Mouse (Mus musculus) heart, postnatal 0 days (tissue): ENCODE data around the gene Cgref1. TPM values are rescaled to one million over a fixed set of nuclear protein-coding genes. Genes with fewer than 3 reads are reported as not detected.
A peak's percentile ranks its signal among the peaks of the same experiment; 100 is the strongest.

Experiments used
- ATAC-seq: fragments of 200-750 bp; cut with Nextera tagmentation; 2 replicates; pipeline ENCODE4 v1.8.0; 2017; ENCODE audit warnings: low read depth, moderate number of reproducible peaks, moderate library complexity; ENCODE audit not compliant: insufficient read depth
- DNase-seq: peaks from one replicate; pipeline ENCODE4 v3.0.0-alpha.2; 2016; ENCODE audit warnings: low spot score
- H3K27ac ChIP-seq: fragments of 300-500 bp; sonication (generic); 2 replicates; pipeline ENCODE4 v1.5.1; 2014; ENCODE audit warnings: low read depth, mild to moderate bottlenecking
- H3K27me3 ChIP-seq: fragments of 300-500 bp; sonication (generic); 2 replicates; pipeline ENCODE4 v1.6.1; 2014; ENCODE audit warnings: low read length, mixed read lengths; ENCODE audit not compliant: control insufficient read depth, insufficient read depth
- H3K36me3 ChIP-seq: fragments of 300-500 bp; sonication (generic); replicated peaks from 2 replicates; pipeline ENCODE4 v1.6.1; 2014; ENCODE audit warnings: low read length, mixed read lengths; ENCODE audit not compliant: control insufficient read depth, insufficient read depth
- H3K4me1 ChIP-seq: fragments of 300-500 bp; sonication (generic); 2 replicates; pipeline ENCODE4 v1.6.1; 2014; ENCODE audit warnings: antibody characterized with exemption; ENCODE audit not compliant: control insufficient read depth, insufficient read depth
- H3K4me2 ChIP-seq: fragments of 300-500 bp; sonication (generic); 2 replicates; pipeline ENCODE4 v1.6.1; 2014; ENCODE audit warnings: low read depth, mild to moderate bottlenecking, low read length, moderate library complexity
- H3K4me3 ChIP-seq: fragments of 300-500 bp; sonication (generic); 2 replicates; pipeline ENCODE4 v1.5.1; 2014; ENCODE audit warnings: low read depth, low read length
- H3K9ac ChIP-seq: fragments of 300-500 bp; sonication (generic); replicated peaks from 2 replicates; pipeline ENCODE4 v1.6.1; 2014; ENCODE audit warnings: low read depth, low read length, mixed read lengths
- H3K9me3 ChIP-seq: fragments of 300-500 bp; sonication (generic); replicated peaks from 2 replicates; pipeline ENCODE4 v1.6.1; 2016; ENCODE audit warnings: low read length; ENCODE audit not compliant: control insufficient read depth
- CTCF ChIP-seq: IDR thresholded peaks from 2 replicates; pipeline ENCODE4 v1.5.1; 2016; ENCODE audit warnings: antibody characterized with exemption, control low read depth, low read depth
- EP300 ChIP-seq: IDR thresholded peaks from 2 replicates; pipeline ENCODE4 v1.6.1; 2016; ENCODE audit warnings: antibody characterized with exemption, low read depth
- WGBS: fragments of 180-500 bp; shearing (Covaris S2); extraction: QIAGEN DNeasy Blood & Tissue Kit; methylation state at CpG from one replicate; pipeline ENCODE4 v1.1.7; 2014; 5-methylcytosine and 5-hydroxymethylcytosine counted together
- polyA plus RNA-seq: library from polyadenylated mRNA; unstranded; fragments of >200 nt; fragmentation: Nextera tagmentation; extraction: Ambion mirVana; gene quantifications from 2 replicates; pipeline ENCODE4 v1.2.1, GENCODE M21; 2015
- total RNA-seq: library from RNA; depleted of rRNA; stranded (reverse); fragments of >200 nt; gene quantifications from 2 replicates; pipeline ENCODE4 v1.2.3, GENCODE M21; 2014; ENCODE audit warnings: low replicate concordance

The Cgref1 gene
- total and polyA plus RNA-seq, 2 experiments from 2014 or later: 1.1 to 3.0 TPM

DNA sequence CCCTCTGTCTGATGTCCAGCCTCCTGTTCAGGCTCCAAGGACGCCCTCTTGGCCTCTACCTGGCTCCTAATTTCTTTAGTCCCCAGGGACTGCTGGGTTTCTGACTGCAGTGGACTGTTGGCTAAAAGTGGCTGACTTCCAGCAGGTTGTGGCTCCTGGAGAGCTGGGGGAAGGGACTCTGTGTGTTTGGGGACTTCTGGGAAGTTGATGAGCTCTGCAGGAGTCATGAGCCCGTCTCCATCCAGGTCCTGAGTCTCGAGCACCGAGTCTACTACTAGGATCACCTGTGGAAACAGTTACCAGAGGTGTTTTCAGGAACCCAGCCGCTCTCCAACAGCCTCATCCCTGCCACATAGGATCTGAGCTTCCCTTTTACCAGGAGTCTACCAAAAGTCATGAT is 11.7 kb downstream of the Cgref1 start:
- ATAC-seq: no peak
- TF ChIP-seq EP300: no peak
- no peak for TF ChIP-seq CTCF
- Histone ChIP-seq H3K4me2 (no peak overlapping the region), H3K27ac (no peak overlapping the region), H3K4me3 (no peak overlapping the region), H3K9me3 (no peaks in the 10 kb centered on the region), H3K9ac (no peak overlapping the region), H3K27me3 (no peaks in the 10 kb centered on the region), H3K4me1 (no peaks in the 10 kb centered on the region), H3K36me3 (no peaks in the 10 kb centered on the region)
- 73% methylated on average over 5 of the region's 5 CpGs for WGBS
- no peak for DNase-seq

DNA sequence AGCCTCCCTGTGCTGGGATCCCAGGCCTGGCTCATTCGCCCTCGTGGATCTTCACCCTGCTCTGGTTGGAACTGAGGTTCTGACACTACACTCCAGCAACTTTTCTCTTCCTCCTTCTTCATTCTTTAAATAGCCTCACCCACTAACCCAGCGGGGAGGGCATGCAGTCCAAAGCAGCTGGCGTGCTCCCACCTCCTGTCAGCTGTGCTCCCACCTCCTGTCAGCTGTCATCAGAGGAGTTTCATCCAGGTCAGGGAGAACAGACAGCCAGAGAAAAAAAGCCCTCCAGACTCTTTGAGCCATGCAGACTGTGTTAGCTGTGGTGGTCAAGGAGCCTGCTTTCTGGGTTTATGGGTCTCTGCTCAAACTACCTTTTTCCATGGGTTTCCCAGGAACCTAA is 14.0 kb downstream of the Cgref1 start:
- no peaks in the 10 kb centered on the region for H3K36me3 ChIP-seq
- TF ChIP-seq CTCF: no peak
- no peak for TF ChIP-seq EP300
- DNase-seq (no peak), ATAC-seq (no peak)
- H3K4me2 ChIP-seq: no peak overlapping the region
- no peaks in the 10 kb centered on the region; the same call in 1 of the 2 replicates for H3K4me1 ChIP-seq
- H3K27ac ChIP-seq: no peak overlapping the region
- no peak overlapping the region for H3K4me3 ChIP-seq
- no peaks in the 10 kb centered on the region for H3K9me3 ChIP-seq
- 46% methylated on average over 4 of the region's 4 CpGs for WGBS
- no peaks in the 10 kb centered on the region for H3K27me3 ChIP-seq
- H3K9ac ChIP-seq: no peak overlapping the region

DNA sequence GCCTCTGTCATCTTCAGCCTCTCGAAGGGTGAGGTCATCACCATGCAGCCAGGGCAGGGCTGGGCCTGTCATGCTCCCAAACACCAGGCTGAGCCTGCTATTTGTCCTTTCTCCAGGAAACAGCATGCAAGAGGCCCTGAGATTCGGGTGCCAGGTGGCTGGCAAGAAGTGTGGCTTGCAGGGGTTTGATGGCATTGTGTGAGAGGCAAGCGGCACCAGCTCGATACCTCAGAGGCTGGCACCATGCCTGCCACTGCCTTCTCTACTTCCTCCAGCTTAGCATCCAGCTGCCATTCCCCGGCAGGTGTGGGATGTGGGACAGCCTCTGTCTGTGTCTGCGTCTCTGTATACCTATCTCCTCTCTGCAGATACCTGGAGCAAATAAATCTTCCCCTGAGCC is 14.5 kb downstream of the Cgref1 start:
- Histone ChIP-seq H3K4me3 (no peak overlapping the region), H3K27ac (no peak overlapping the region), H3K9me3 (no peaks in the 10 kb centered on the region), H3K27me3 (no peaks in the 10 kb centered on the region), H3K4me2 (no peak overlapping the region), H3K4me1 (no peaks in the 10 kb centered on the region; the same call in 1 of the 2 replicates), H3K9ac (no peak overlapping the region), H3K36me3 (no peaks in the 10 kb centered on the region)
- DNase-seq (no peak), ATAC-seq (no peak)
- WGBS: 69% methylated on average over 6 of the region's 6 CpGs
- TF ChIP-seq EP300 (no peak), CTCF (no peak)

DNA sequence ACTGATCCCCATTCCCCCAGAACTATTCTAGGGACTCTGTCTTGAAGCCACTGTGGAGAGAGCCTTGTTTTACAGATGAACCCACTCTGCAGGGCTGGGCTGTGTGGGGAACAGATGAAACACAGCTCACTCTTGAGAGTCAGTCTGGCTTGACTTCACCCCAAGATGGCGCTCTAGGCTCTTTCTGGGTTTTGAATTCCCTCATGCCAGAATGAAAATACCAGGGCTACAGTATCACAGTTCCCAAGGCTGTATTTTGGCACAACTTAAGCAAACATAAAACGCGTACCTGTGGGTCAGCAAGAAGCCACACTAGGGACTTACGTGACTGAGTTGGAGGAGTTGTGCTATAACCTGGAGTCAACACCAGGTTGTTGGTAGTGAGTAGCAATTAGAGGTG is 15.3 kb downstream of the Cgref1 start:
- Histone ChIP-seq H3K4me1 (no peaks in the 10 kb centered on the region; the same call in 1 of the 2 replicates), H3K36me3 (no peaks in the 10 kb centered on the region), H3K27me3 (no peaks in the 10 kb centered on the region), H3K9me3 (no peaks in the 10 kb centered on the region), H3K27ac (no peak overlapping the region), H3K4me2 (no peak overlapping the region), H3K9ac (no peak overlapping the region; the same call in 1 of the 2 replicates), H3K4me3 (no peak overlapping the region)
- 31% methylated on average over 4 of the region's 4 CpGs for WGBS
- ATAC-seq: peak; percentile 73
- DNase-seq: peak; percentile 67
- no peak for TF ChIP-seq EP300
- TF ChIP-seq CTCF: peak; percentile 78

DNA sequence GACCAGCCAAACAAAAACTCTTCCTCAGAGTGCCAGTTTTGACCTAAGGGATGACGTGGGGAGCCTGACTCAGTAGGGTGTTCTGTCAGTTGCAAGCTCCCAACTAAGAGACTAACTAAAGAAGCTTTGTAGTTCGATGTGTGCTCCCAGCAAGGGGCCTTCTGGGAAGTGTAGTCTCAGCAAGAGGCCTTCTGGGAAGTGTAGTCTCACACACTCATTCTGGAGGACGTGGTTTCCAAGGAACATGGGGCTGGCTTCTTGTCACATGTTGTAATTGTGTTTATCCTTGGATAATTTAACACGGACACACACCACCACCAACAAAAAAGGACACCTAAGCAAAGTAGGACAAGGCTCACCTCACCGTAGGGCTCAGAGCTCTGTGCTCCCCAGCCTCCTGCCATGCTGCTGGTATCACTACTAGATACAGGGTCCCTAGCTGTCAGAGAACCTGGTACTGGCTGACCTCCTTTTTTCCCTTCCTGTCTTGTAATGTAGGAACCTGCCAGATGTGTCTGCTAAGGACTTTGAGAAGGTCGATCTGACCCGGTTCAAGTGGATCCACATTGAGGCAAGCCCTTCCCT is 17.4 kb downstream of the Cgref1 start:
- Histone ChIP-seq H3K4me3 (no peak overlapping the region), H3K4me2 (no peak overlapping the region), H3K9me3 (no peaks in the 10 kb centered on the region), H3K36me3 (no peaks in the 10 kb centered on the region), H3K4me1 (no peaks in the 10 kb centered on the region; the same call in 1 of the 2 replicates), H3K9ac (no peak overlapping the region), H3K27ac (no peak overlapping the region), H3K27me3 (no peaks in the 10 kb centered on the region)
- no peak for TF ChIP-seq EP300
- TF ChIP-seq CTCF: no peak
- 44% methylated on average over 7 of the region's 7 CpGs for WGBS
- ATAC-seq (no peak), DNase-seq (peak; percentile 55)

DNA sequence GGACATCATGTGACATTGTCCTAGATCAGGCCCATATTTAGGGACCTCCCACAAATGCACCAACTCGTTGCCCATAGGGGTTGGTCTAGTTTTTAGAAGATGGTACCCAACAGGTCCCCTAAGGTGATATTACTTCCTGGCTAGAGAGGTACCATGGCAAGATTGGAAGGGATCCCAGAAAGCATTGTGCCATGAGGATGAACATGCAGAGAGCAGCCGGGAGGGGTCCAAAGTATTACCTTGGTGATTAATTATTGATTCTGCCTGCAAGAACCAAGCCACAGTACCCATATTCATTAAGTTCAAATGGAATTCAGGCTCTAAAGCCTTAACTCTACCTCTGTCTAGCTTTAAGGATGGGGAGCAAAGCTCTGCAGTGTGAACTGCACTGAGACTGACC is 19.3 kb downstream of the Cgref1 start:
- TF ChIP-seq EP300 (no peak), CTCF (no peak)
- DNase-seq: no peak

More for the DNA sequence above, 19.3 kb downstream of the Cgref1 start:
- Histone ChIP-seq H3K9ac (no peak overlapping the region), H3K36me3 (no peaks in the 10 kb centered on the region), H3K4me2 (no peak overlapping the region), H3K4me3 (no peak overlapping the region), H3K27ac (no peak overlapping the region), H3K9me3 (no peaks in the 10 kb centered on the region), H3K27me3 (no peaks in the 10 kb centered on the region), H3K4me1 (peaks cover 6% of the 10 kb centered on the region; the same call in 1 of the 2 replicates)
- 68% methylated on average over 2 of the region's 2 CpGs for WGBS
- no peak for ATAC-seq
